Mouse (Mus musculus) heart, embryonic 14.5 days (tissue): Measurements from ENCODE around the gene Shisa8. TPM values are rescaled to one million over a fixed set of nuclear protein-coding genes. Genes with fewer than 3 reads are reported as not detected.

ENCODE experiments used
- ATAC-seq: fragments of 200-750 bp; cut with Nextera tagmentation; 2 replicates; pipeline ENCODE4 v1.8.0; 2017; ENCODE audit warnings: low read depth, moderate TSS enrichment; ENCODE audit not compliant: insufficient number of reproducible peaks, insufficient read depth, low FRiP score
- H3K27ac ChIP-seq, 2 experiments: fragments of 200-500 bp in 1 of 2; fragments of 300-500 bp in 1 of 2; sonication (generic) in 1 of 2; replicated peaks in 1 of 2; 2 replicates each; pipeline ENCODE4 v1.5.1; 2012 to 2014; ENCODE audit warnings: low read depth in 2 of 2, low read length in 2 of 2, control low read depth in 1 of 2, mild to moderate bottlenecking in 1 of 2, mixed read lengths in 1 of 2; ENCODE audit not compliant: control insufficient read depth in 1 of 2, insufficient read depth in 1 of 2
- H3K27me3 ChIP-seq: fragments of 300-500 bp; sonication (generic); 2 replicates; pipeline ENCODE4 v1.6.1; 2014; ENCODE audit warnings: mild to moderate bottlenecking, low read length, control low read depth; ENCODE audit not compliant: control insufficient read depth, insufficient read depth
- H3K36me3 ChIP-seq: fragments of 300-500 bp; sonication (generic); 2 replicates; pipeline ENCODE4 v1.6.1; 2014; ENCODE audit warnings: mild to moderate bottlenecking, control low read depth, low read length, mixed read lengths; ENCODE audit not compliant: control insufficient read depth, insufficient read depth
- H3K4me1 ChIP-seq, 2 experiments: fragments of 200-500 bp in 1 of 2; fragments of 300-500 bp in 1 of 2; sonication (generic) in 1 of 2; 2 replicates each; pipeline ENCODE4 v1.6.1; 2012 to 2014; ENCODE audit warnings: low read length in 2 of 2, control low read depth in 1 of 2, mixed read lengths in 1 of 2; ENCODE audit not compliant: control insufficient read depth in 2 of 2, insufficient read depth in 2 of 2
- H3K4me2 ChIP-seq: fragments of 300-500 bp; sonication (generic); 2 replicates; pipeline ENCODE4 v1.6.1; 2014; ENCODE audit warnings: mild to moderate bottlenecking, low read length
- H3K4me3 ChIP-seq, 2 experiments: fragments of 200-500 bp in 1 of 2; fragments of 300-500 bp in 1 of 2; sonication (generic) in 1 of 2; 2 replicates each; pipeline ENCODE4 v1.5.1; 2012 to 2014; ENCODE audit warnings: low read length in 2 of 2, mild to moderate bottlenecking in 2 of 2, control low read depth in 1 of 2, low read depth in 1 of 2, moderate library complexity in 1 of 2; ENCODE audit not compliant: control insufficient read depth in 1 of 2, insufficient read depth in 1 of 2
- H3K9ac ChIP-seq: fragments of 300-500 bp; sonication (generic); 2 replicates; pipeline ENCODE4 v1.6.1; 2014; ENCODE audit warnings: mild to moderate bottlenecking, low read length
- H3K9me3 ChIP-seq: fragments of 300-500 bp; sonication (generic); 2 replicates; pipeline ENCODE4 v1.6.1; 2016; ENCODE audit warnings: low read length, control low read depth; ENCODE audit not compliant: control insufficient read depth
- WGBS: fragments of 180-500 bp; shearing (Covaris S2); extraction: QIAGEN DNeasy Blood & Tissue Kit; methylation state at CpG from one replicate; pipeline ENCODE4 v1.1.7; 2014; 5-methylcytosine and 5-hydroxymethylcytosine counted together
- polyA plus RNA-seq: library from polyadenylated mRNA; unstranded; fragments of >200 nt; fragmentation: Nextera tagmentation; extraction: Ambion mirVana; gene quantifications from 2 replicates; pipeline ENCODE4 v1.2.1, GENCODE M21; 2014

Gene Shisa8
- polyA plus RNA-seq, 1 experiment from 2014 or later: 0.42 TPM

DNA sequence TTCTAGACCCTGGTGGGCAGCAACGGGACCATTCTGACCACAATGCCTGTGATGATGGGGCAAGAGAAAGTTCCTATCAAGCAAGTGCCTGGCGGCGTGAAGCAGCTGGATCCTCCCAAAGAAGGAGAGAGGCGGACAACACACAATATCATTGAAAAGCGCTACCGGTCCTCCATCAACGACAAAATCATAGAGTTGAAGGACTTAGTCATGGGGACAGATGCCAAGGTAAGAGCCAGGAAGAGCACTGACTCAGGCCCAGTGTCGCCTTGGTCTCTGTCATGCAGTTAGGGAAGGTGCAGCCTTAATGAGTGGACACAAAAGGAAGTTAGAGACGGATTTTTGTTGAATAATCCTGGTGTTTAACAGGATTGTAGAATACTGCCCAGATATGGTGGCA is 37.5 kb downstream of the Shisa8 start:
- Histone ChIP-seq H3K4me3 (no peak overlapping the region), H3K36me3 (peaks cover 94% of the 10 kb centered on the region), H3K9me3 (no peaks in the 10 kb centered on the region), H3K27ac (no peak overlapping the region), H3K4me1 (peaks cover 6 to 13% of the 10 kb centered on the region in 2 experiments), H3K4me2 (no peak overlapping the region), H3K27me3 (no peaks in the 10 kb centered on the region), H3K9ac (no peak overlapping the region)
- WGBS: 92% methylated on average over 9 of the region's 9 CpGs
- no peak for ATAC-seq

DNA sequence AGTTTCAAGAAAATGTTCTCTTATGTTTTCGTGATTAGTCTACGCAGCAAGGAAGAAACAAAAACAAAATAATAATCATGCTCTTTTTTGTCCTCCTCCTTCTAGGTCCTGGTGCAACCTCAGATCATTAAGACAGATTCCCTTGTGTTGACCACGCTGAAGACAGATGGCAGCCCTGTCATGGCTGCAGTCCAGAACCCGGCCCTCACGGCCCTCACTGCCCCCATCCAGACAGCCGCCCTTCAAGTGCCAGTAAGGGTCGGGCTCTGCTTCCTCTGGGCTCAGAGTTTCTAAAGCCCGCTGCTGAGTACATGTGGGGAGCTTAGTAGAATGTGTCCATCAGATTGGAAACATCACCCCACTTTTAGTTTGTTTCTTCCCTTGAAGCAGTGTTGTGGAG is 40.0 kb downstream of the Shisa8 start:
- no peak overlapping the region for H3K27ac ChIP-seq
- peaks cover 70% of the 10 kb centered on the region for H3K36me3 ChIP-seq
- no peaks in the 10 kb centered on the region for H3K9me3 ChIP-seq
- no peak overlapping the region for H3K9ac ChIP-seq
- no peak overlapping the region for H3K4me3 ChIP-seq
- no peak overlapping the region for H3K4me2 ChIP-seq
- no peaks in the 10 kb centered on the region for H3K27me3 ChIP-seq
- peaks cover 17 to 35% of the 10 kb centered on the region in 2 experiments for H3K4me1 ChIP-seq
- no peak for ATAC-seq
- WGBS: 64% methylated on average over 8 of the region's 8 CpGs

DNA sequence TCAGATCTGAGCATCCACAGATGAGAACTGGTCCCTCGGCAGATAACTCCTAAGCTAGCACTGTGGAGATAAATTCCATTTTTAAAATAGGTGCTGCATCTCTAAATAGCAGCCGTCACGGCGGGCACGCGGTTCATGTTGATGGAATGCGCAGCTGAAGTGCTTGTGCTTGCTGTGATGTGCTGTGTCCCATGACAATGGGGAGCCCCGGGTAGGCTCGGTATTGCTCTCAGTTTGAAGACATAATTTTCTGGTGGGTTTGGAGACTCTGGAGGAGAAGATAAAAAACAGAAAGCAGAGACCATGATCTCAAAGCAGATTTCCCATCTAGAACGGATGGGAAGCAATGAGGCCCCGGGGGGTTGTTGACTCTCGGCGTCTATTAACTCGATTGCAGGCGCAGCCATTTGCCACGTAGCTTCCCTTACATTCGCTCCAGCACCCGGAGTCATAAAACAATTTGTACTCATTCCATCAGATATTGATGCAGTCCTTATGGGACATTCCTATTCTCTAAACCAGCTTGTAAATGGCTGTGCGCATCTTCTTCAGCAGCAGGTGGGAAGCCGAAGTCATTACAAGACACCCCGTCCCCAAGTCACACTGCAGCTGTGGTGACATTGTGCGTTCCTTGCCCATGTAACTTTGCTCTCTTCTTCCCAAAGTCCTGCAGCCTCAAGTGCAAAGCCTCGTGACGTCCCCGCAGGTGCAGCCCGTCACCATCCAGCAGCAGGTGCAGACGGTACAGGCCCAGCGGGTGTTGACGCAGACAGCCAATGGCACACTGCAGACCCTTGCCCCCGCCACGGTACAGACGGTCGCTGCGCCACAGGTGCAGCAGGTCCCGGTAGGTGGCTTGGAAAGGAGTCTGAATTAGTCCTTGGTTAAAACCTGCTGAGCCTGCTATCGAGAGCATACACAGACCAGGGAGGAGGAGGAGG is 41.9 kb downstream of the Shisa8 start:
- Histone ChIP-seq H3K4me1 (peaks cover 32 to 50% of the 10 kb centered on the region in 2 experiments), H3K9ac (no peak overlapping the region), H3K36me3 (peaks cover 51% of the 10 kb centered on the region), H3K27me3 (no peaks in the 10 kb centered on the region), H3K4me2 (peak overlapping the region; percentile 22; the same call in 1 of the 2 replicates), H3K4me3 (no peak overlapping the region), H3K27ac (peak overlapping the region; percentile 65 to 70), H3K9me3 (no peaks in the 10 kb centered on the region)
- 71% methylated on average over 36 of the region's 36 CpGs for WGBS
- peak; percentile 38; the same call in 1 of the 2 replicates for ATAC-seq

DNA sequence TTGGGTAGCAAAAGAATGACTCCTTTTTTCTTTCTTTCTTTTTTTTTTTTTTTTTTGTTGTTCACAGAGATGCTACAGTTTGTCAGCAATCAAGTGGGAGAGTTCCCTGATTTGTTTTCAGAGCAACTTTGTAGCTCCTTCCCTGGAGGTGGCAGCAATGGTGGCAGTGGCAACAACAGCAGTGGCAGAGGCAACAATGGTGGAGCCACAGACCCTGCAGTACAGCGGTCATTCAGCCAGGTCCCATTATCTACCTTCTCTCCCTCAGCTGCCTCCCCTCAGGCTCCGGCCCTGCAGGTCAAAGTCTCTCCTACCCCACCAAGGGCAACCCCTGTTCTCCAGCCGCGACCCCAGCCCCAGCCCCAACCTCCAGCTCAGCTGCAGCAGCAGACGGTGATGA is 42.9 kb downstream of the Shisa8 start:
- peaks cover 40% of the 10 kb centered on the region for H3K36me3 ChIP-seq
- no peaks in the 10 kb centered on the region for H3K9me3 ChIP-seq
- H3K27me3 ChIP-seq: no peaks in the 10 kb centered on the region
- H3K4me1 ChIP-seq: peaks cover 32 to 52% of the 10 kb centered on the region in 2 experiments
- peak overlapping the region; percentile 65 to 70 for H3K27ac ChIP-seq
- H3K9ac ChIP-seq: 0 out of 2 replicates have a peak overlapping the region, but pooled peaks have one; percentile 13
- 44% methylated on average over 5 of the region's 5 CpGs for WGBS
- H3K4me2 ChIP-seq: peak overlapping the region; percentile 22; the same call in 1 of the 2 replicates
- ATAC-seq: no peak
- no peak overlapping the region for H3K4me3 ChIP-seq

DNA sequence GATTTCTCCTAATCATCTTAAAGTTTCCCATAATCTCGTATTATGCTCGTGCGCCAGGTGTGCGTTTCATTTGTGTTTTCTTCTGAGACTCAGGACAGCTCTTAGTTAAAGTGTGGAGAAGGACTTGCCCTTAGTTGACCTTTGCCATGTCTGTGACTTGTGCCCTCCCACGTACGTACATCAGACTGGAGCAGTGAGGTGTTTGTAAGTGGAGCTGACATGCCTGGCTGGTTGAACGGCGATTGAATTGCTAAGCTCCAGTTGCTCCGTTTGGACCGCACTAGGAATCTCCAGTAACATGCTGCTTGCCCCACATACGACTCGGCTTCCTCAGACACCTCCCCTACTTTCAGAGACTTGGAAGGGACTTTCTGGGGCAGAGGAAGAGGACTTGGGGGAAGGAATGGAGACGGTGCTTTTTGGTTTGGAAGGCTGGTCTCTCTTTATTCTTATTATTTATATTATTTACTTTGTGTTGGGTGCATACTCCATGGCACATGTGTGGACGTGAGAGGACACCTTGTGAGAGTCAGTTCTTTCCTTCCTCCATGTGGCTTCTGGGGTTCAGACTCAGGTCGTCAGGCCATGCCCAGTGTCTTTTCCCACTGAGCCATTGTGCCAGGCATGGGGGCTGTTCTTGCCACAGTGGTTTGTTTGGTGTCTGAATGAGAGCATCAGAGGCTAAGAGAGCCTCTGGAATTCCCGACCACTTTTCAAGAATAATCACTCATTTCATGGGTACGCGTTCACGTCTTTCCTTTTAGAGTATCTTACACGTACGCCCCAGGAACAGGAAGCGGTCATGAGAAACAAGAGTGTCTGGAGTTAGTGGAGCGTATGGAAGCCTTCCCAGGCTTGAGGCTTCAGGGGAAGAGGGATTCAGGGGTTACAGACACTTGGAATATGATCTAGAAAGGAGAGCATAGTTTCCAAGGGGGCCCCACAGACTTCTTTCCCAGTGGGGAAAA is 45.1 kb downstream of the Shisa8 start:
- Histone ChIP-seq H3K4me1 (peaks cover 40 to 63% of the 10 kb centered on the region in 2 experiments), H3K4me2 (0 out of 2 replicates have a peak overlapping the region, but pooled peaks have one; percentile 11), H3K9ac (peak overlapping the region; percentile 23; the same call in 1 of the 2 replicates), H3K4me3 (no peak overlapping the region), H3K9me3 (no peaks in the 10 kb centered on the region), H3K36me3 (peaks cover 19% of the 10 kb centered on the region), H3K27ac (no peak overlapping the region; a peak in 1 of 4 replicates), H3K27me3 (no peaks in the 10 kb centered on the region)
- no peak for ATAC-seq
- WGBS: 62% methylated on average over 23 of the region's 23 CpGs

DNA sequence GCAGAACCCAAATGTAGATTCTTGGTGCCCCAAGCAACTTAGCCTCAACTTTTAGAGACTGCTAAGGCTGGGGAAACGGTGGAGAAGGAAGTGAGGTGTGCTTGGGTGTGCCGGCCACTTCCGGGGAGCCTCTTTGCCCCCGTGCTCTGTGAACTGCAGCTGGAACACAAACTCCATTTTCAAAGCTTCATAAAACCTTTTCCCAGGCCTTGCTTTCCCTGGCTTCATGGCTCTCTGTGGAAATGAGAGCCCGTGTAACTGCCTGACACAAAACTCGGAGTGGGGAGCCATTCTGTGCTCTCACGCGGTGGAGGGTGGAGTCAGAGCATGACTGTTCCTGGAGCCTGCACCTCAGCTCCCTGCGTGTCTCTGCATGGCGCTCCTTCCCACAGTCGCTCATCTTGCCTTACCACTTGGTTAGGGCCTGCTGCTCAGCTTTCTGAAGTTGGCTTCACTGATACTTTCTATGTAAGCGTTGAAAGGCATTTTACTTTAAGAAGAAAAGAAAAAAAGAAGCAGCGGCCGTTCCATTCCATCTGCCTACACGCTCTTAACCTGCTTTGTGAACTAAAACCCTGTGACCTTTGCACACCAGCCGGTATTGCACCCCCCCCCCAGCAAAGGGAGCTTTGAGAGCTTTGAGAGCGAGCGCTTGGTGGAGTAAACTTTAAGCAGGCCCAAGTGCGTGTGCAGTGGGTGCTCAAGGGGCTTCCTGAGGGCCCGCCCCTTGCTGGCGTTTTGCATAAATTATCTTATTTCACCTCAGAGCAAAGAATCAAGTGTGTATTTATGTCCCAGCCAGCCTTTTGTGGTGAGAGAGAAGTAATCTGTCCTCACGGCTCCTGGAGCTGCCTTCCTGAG is 46.1 kb downstream of the Shisa8 start:
- Histone ChIP-seq H3K27me3 (no peaks in the 10 kb centered on the region), H3K4me2 (0 out of 2 replicates have a peak overlapping the region, but pooled peaks have one; percentile 11)
- WGBS: 66% methylated on average over 22 of the region's 22 CpGs

More for the DNA sequence above, 46.1 kb downstream of the Shisa8 start:
- peak overlapping the region; percentile 23; the same call in 1 of the 2 replicates for H3K9ac ChIP-seq
- ATAC-seq: no peak
- H3K9me3 ChIP-seq: no peaks in the 10 kb centered on the region
- peaks cover 41 to 72% of the 10 kb centered on the region in 2 experiments for H3K4me1 ChIP-seq
- H3K36me3 ChIP-seq: peaks cover 10% of the 10 kb centered on the region
- H3K27ac ChIP-seq: no peak overlapping the region
- H3K4me3 ChIP-seq: no peak overlapping the region
